Mouse (Mus musculus) lung, postnatal 0 days (tissue): ENCODE results near the gene Lrig2. TPM values are rescaled to one million over a fixed set of nuclear protein-coding genes. Genes with fewer than 3 reads are reported as not detected.
A peak's percentile ranks its signal among the peaks of the same experiment; 100 is the strongest.

Source experiments
- ATAC-seq: fragments of 200-750 bp; cut with Nextera tagmentation; 2 replicates; pipeline ENCODE4 v1.8.0; 2017; ENCODE audit warnings: moderate library complexity
- DNase-seq: peaks from one replicate; pipeline ENCODE4 v3.0.0-alpha.2; 2016; ENCODE audit warnings: low spot score
- H3K27ac ChIP-seq: fragments of 300-500 bp; sonication (generic); 2 replicates; pipeline ENCODE4 v1.5.1; 2014; ENCODE audit warnings: antibody characterized with exemption, mild to moderate bottlenecking, low read length, mixed read lengths
- H3K27me3 ChIP-seq: fragments of 300-500 bp; sonication (generic); replicated peaks from 2 replicates; pipeline ENCODE4 v1.6.1; 2014; ENCODE audit warnings: low read length, mixed read lengths; ENCODE audit not compliant: insufficient read depth
- H3K36me3 ChIP-seq: fragments of 300-500 bp; sonication (generic); 2 replicates; pipeline ENCODE4 v1.6.1; 2014; ENCODE audit warnings: low read length, mixed read lengths; ENCODE audit not compliant: insufficient read depth
- H3K4me1 ChIP-seq: fragments of 300-500 bp; sonication (generic); 2 replicates; pipeline ENCODE4 v1.6.1; 2014; ENCODE audit warnings: antibody characterized with exemption, low read depth, low read length, mixed read lengths; ENCODE audit not compliant: insufficient read depth
- H3K4me2 ChIP-seq: fragments of 300-500 bp; sonication (generic); replicated peaks from 2 replicates; pipeline ENCODE4 v1.6.1; 2014; ENCODE audit warnings: low read depth, mild to moderate bottlenecking, low read length, moderate library complexity, mixed read lengths
- H3K4me3 ChIP-seq: fragments of 300-500 bp; sonication (generic); 2 replicates; pipeline ENCODE4 v1.5.1; 2014; ENCODE audit warnings: low read depth, low read length
- H3K9ac ChIP-seq: fragments of 300-500 bp; sonication (generic); replicated peaks from 2 replicates; pipeline ENCODE4 v1.6.1; 2014; ENCODE audit warnings: low read depth, mild to moderate bottlenecking
- H3K9me3 ChIP-seq: fragments of 300-500 bp; sonication (generic); 2 replicates; pipeline ENCODE4 v1.6.1; 2016; ENCODE audit warnings: low read length, mixed read lengths
- CTCF ChIP-seq: IDR thresholded peaks from 2 replicates; pipeline ENCODE4 v1.5.1; 2016; ENCODE audit warnings: antibody characterized with exemption, mild to moderate bottlenecking
- EP300 ChIP-seq: IDR thresholded peaks from 2 replicates; pipeline ENCODE4 v1.6.1; 2016; ENCODE audit warnings: antibody characterized with exemption, mild to moderate bottlenecking, control low read depth
- WGBS: fragments of 180-500 bp; shearing (Covaris S2); extraction: QIAGEN DNeasy Blood & Tissue Kit; methylation state at CpG from one replicate; pipeline ENCODE4 v1.1.7; 2014; 5-methylcytosine and 5-hydroxymethylcytosine counted together
- polyA plus RNA-seq: library from polyadenylated mRNA; unstranded; fragments of >200 nt; fragmentation: Nextera tagmentation; extraction: Ambion mirVana; gene quantifications from 2 replicates; pipeline ENCODE4 v1.2.1, GENCODE M21; 2015

The Lrig2 gene
- polyA plus RNA-seq, 1 experiment from 2014 or later, result 9.4 TPM

DNA sequence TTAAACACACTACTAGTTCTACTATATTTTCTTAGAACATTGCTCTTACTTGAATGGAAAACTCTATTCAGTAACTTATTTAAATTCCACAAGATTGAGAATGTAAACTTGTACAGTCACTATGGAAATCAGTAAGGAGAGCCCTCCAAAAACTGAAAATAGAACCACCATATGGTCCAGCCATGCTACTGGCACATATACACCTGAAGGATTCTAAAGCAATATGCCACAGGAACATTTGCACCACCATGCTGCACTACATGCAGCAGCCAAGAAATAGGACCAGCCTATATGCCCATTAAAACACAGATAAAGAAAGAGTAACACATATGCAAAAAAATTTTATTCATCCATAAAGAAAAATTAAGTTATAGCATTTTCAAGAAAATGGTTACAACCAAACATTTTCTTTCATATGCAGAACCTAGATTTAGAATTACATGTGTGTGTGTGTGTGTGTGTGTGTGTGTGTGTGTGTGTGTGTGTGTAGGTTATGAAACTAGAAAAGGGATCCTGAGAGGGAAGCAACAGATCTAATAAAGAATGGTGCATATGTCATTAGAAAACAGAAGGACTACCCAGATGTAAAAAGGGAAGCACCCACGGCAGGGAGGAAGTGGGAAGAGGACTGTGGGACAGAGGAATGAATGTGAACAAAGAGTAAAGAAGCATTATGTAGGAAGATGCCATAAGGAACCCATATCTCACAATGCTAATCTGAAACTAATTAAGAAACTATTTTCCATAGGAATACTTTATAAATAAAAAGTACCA is 30.6 kb downstream of the Lrig2 start:
- Histone ChIP-seq H3K4me2 (no peak overlapping the region), H3K9me3 (no peaks in the 10 kb centered on the region), H3K9ac (no peak overlapping the region), H3K4me1 (no peaks in the 10 kb centered on the region), H3K36me3 (peaks cover 27% of the 10 kb centered on the region; the same call in 1 of the 2 replicates), H3K27me3 (no peaks in the 10 kb centered on the region), H3K27ac (no peak overlapping the region), H3K4me3 (no peak overlapping the region)
- ATAC-seq (no peak), DNase-seq (no peak)
- no peak for TF ChIP-seq EP300
- no peak for TF ChIP-seq CTCF
- WGBS, result 65% methylated on average over 1 of the region's 1 CpGs

DNA sequence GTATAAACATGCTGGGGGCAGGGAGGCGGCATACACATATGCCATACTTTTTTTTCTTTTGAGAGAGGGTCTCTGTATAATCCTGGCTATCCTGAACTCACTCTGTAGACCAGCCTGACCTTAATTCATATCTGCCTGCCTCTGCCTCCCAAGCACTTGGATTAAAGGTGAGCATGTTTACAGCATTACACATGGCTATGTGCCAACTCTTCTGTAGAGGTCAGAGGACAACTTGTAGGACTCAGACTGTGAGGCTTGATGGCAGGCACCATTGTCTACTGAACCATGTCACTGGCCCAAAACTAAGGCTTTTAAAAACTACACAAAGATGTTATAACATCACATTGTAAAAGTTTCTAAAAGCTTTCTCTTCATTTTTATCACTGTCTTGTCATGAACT is 33.7 kb downstream of the Lrig2 start:
- Histone ChIP-seq H3K9ac (no peak overlapping the region), H3K27me3 (no peaks in the 10 kb centered on the region), H3K4me3 (no peak overlapping the region), H3K4me2 (no peak overlapping the region), H3K9me3 (no peaks in the 10 kb centered on the region), H3K4me1 (no peaks in the 10 kb centered on the region), H3K36me3 (peaks cover 33% of the 10 kb centered on the region; the same call in 1 of the 2 replicates), H3K27ac (no peak overlapping the region)
- 91% methylated on average over 1 of the region's 1 CpGs for WGBS
- ATAC-seq (no peak), DNase-seq (no peak)
- TF ChIP-seq EP300 (no peak), CTCF (no peak)

DNA sequence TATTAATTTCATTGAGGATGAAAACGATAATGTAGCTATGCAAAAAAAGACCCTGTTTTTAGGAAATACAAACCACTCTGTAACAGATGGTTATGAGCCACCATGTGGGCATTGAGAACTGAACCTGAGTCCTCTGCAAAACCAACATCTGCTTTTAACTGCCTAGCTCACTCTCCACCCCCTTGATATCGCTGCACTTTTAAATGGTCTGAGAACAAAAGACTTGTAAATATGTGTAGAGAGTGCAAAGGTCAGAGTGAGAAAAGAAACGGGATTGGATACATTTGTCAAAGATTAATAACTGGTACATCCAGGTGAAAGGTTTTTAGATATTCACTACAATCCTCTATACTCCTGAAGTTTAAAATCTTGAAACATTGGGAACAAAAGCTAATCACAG is 42.3 kb downstream of the Lrig2 start:
- no peak for ATAC-seq
- TF ChIP-seq CTCF, result no peak
- no peak for TF ChIP-seq EP300
- no peak for DNase-seq
- Histone ChIP-seq H3K27me3 (no peaks in the 10 kb centered on the region), H3K27ac (no peak overlapping the region), H3K9ac (no peak overlapping the region), H3K4me2 (no peak overlapping the region), H3K36me3 (peaks cover 22% of the 10 kb centered on the region; the same call in 1 of the 2 replicates), H3K4me3 (no peak overlapping the region), H3K4me1 (no peaks in the 10 kb centered on the region), H3K9me3 (no peaks in the 10 kb centered on the region)
- WGBS, result 68% methylated on average over 3 of the region's 3 CpGs

DNA sequence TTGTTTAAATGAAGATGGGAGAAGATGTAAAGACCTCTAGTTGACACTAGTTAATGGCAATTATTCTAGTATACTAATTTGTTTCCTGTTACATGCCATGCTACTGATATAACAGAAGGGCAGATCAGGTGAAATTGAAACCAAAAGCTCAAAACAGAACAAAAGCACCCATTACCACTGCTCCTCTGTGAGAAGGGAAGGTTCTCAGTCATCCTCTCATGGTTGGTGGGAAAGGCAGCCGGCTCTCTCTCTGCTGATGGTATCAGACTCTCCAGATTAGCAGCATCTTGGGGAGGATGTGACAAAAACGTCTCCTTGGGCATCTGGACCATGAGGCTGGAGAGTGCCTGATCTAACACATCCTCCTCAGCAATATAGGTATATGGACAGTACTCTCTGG is 50.5 kb downstream of the Lrig2 start:
- H3K27ac ChIP-seq, result no peak overlapping the region
- no peak for ATAC-seq
- H3K4me3 ChIP-seq, result no peak overlapping the region
- 68% methylated on average over 2 of the region's 2 CpGs for WGBS
- no peaks in the 10 kb centered on the region for H3K4me1 ChIP-seq
- no peak overlapping the region for H3K9ac ChIP-seq
- H3K4me2 ChIP-seq, result no peak overlapping the region
- TF ChIP-seq EP300, result no peak
- H3K27me3 ChIP-seq, result no peaks in the 10 kb centered on the region
- H3K36me3 ChIP-seq, result peaks cover 52% of the 10 kb centered on the region
- H3K9me3 ChIP-seq, result no peaks in the 10 kb centered on the region
- DNase-seq, result no peak

DNA sequence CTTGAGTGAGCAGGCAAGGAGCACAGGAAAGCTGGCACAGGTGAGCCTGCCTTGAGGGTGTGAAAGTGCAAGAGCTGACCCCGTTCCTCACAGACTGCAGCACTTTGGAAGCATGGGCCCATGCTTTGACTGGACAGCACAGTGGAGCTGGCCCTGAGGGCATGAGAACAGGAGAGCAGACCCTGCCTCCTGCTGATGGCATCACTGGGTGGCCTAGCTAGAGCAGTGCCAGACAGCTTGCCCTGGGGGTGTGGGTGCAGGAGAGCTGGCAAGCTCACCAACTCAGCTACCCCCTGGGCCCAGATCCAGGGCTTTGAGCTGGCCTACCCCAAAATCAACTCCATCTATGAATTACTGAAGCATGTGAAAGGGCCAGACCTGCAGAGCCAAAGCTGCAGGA is 53.1 kb downstream of the Lrig2 start:
- 78% methylated on average over 1 of the region's 1 CpGs for whole genome bisulfite sequencing
- peaks cover 32% of the 10 kb centered on the region for H3K36me3 ChIP-seq
- no peaks in the 10 kb centered on the region for H3K27me3 ChIP-seq
- ATAC-seq, result no peak
- no peak overlapping the region for H3K4me2 ChIP-seq
- no peak overlapping the region for H3K4me3 ChIP-seq
- no peak for TF ChIP-seq CTCF
- no peak for TF ChIP-seq EP300
- no peaks in the 10 kb centered on the region for H3K4me1 ChIP-seq
- H3K9ac ChIP-seq, result no peak overlapping the region
- no peak overlapping the region for H3K27ac ChIP-seq
- no peak for DNase-seq
- H3K9me3 ChIP-seq, result no peaks in the 10 kb centered on the region

DNA sequence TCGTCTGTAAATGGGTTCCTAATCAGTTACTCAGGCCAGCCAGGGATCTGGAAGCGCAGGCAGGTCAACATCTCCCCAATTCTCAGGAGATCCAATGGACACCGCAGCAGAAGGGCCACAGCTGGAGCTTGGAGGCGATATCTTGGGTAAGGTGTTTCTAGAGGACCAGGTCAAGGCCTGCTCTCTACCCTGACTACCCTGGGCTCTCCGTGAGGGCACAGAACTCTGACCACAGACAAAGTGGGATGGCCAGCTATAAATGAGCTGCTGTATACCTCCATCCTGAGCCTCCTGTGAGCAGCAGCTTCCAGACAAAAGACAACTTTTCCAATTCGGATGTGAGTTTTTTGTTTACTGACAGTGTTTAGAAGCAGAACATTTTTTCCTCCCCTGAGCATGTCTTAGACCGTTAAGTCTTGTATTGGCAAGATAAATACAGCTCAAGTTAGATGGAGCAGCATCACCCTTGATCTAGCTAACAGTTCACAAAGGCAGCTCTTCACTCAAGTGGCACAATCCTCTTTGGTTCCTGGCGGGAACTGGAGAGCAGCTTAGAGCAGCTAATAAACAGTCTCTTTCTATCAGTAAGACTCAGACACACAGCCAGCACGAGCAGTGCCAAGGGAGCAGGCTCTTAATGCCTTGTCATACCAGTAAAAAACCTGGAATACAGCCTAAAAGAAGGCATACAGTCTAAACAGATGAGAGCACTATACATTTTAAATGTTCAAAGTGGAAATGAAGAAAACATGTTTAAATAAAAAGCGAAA is 56.0 kb downstream of the Lrig2 start:
- Histone ChIP-seq H3K27me3 (no peaks in the 10 kb centered on the region), H3K4me1 (no peaks in the 10 kb centered on the region), H3K4me2 (no peak overlapping the region), H3K36me3 (peaks cover 20% of the 10 kb centered on the region), H3K9ac (no peak overlapping the region), H3K4me3 (no peak overlapping the region), H3K27ac (no peak overlapping the region), H3K9me3 (no peaks in the 10 kb centered on the region)
- no peak for TF ChIP-seq EP300
- TF ChIP-seq CTCF, result no peak
- DNase-seq, result peak; percentile 8
- 73% methylated on average over 10 of the region's 10 CpGs for WGBS
- ATAC-seq, result no peak
